8 mouse cellular contexts compared by ENCODE assay signal in the genomic region with DNA sequence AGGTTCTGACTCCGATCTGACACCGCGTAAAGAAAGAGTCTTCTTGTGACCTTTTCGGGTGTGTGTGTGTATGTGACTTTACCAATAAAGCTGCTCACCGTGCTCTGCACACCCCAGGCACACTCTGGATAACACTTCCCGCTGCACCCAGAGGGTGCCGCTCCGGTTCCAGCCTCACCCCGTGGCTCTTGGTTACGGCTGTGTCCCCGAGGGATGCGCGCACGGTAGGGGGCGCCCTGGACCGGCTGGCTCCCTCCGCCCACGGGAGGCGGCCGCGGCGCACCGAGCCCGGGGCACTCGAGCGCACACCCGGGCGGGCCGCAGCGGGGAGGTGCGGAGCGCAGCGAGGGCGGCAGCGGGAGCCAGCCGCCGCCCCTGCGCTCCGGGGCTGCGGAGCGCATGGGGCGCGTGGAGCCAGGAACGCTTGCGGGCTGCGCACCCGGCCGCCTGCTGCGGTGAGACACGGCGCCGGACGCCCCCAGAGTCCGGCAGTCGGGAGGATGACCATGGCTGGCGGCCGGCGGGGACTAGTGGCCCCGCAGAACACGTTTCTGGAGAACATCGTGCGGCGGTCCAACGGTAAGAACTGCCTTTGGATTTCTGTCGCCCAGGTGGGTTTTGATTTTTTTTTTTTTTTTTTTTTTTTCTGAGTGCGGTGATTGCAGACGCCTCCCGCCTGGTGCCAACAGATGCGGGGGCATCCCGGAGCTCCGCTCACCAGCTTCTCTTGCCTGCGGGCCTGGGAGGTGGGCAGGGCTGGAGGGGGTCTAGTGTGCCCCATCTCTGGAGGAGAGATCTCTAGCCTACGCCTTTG. TPM values are rescaled to one million over a fixed set of nuclear protein-coding genes. Genes with fewer than 3 reads are reported as not detected.
DNase-seq lines count a peak whose midpoint lies in the region; ATAC-seq and TF ChIP-seq lines count a peak whose summit lies in the region.

Gene Kcnh1 (plus strand): TSS at position 267 of the 814 bp plus-strand sequence.

- H3K4me3 ChIP-seq in bone marrow macrophage, adult 2 months (ENCODE audit: insufficient read depth, low read length): peak within 1 kb of the TSS; percentile 41
- H3K4me3 ChIP-seq in embryonic facial prominence, embryonic 13.5 days: peak within 1 kb of the TSS; percentile 56
- H3K4me3 ChIP-seq in kidney, embryonic 14.5 days (ENCODE audit: low read length): peak within 1 kb of the TSS; percentile 54
- peak within 1 kb of the TSS; percentile 54 for H3K4me3 ChIP-seq in limb, embryonic 13.5 days
- peak within 1 kb of the TSS; percentile 56 for H3K4me3 ChIP-seq in midbrain, embryonic 15.5 days

- peak; percentile 79; the same call in 1 of the 2 replicates for ATAC-seq in embryonic facial prominence, embryonic 13.5 days (ENCODE audit: insufficient number of reproducible peaks, insufficient read depth, low FRiP score, low TSS enrichment, low read depth)
- peak; percentile 93 for ATAC-seq in kidney, embryonic 14.5 days (ENCODE audit: low FRiP score, low TSS enrichment)
- peak; percentile 85 for ATAC-seq in limb, embryonic 13.5 days (ENCODE audit: low FRiP score, low read depth)
- ATAC-seq in midbrain, embryonic 15.5 days (replicated peaks): peak; percentile 93
- no peak; the same call in 1 of the 2 replicates for ATAC-seq in erythroblast, adult 5-6 weeks (replicated peaks; ENCODE audit: low FRiP score, poor library complexity, severe bottlenecking)

- peaks cover 49% of the 10 kb centered on the region for H3K27me3 ChIP-seq in embryonic facial prominence, embryonic 13.5 days
- peaks cover 18% of the 10 kb centered on the region; the same call in 1 of the 2 replicates for H3K27me3 ChIP-seq in kidney, embryonic 14.5 days (ENCODE audit: control insufficient read depth, insufficient read depth, low read length)
- peaks cover 53% of the 10 kb centered on the region for H3K27me3 ChIP-seq in limb, embryonic 13.5 days
- peaks cover 25% of the 10 kb centered on the region for H3K27me3 ChIP-seq in midbrain, embryonic 15.5 days (replicated peaks)

- H3K9me3 ChIP-seq in embryonic facial prominence, embryonic 13.5 days: no peaks in the 10 kb centered on the region
- H3K9me3 ChIP-seq in kidney, embryonic 14.5 days (ENCODE audit: control insufficient read depth, low read length): no peaks in the 10 kb centered on the region
- no peaks in the 10 kb centered on the region for H3K9me3 ChIP-seq in limb, embryonic 13.5 days
- H3K9me3 ChIP-seq in midbrain, embryonic 15.5 days: no peaks in the 10 kb centered on the region

- TF ChIP-seq POLR2A in bone marrow macrophage, adult 2 months (IDR thresholded peaks at IDR 0.05; ENCODE audit: borderline replicate concordance, low read depth, low read length): no peak

- no peak within 1 kb of the TSS for H3K27ac ChIP-seq in bone marrow macrophage, adult 2 months (ENCODE audit: insufficient read depth, low read depth, low read length)
- no peak within 1 kb of the TSS for H3K27ac ChIP-seq in embryonic facial prominence, embryonic 13.5 days
- H3K27ac ChIP-seq in kidney, embryonic 14.5 days (ENCODE audit: low read depth, low read length): no peak within 1 kb of the TSS
- H3K27ac ChIP-seq in limb, embryonic 13.5 days: no peak within 1 kb of the TSS
- H3K27ac ChIP-seq in midbrain, embryonic 15.5 days: no peak within 1 kb of the TSS

- no peaks in the 10 kb centered on the region for H3K36me3 ChIP-seq in embryonic facial prominence, embryonic 13.5 days
- H3K36me3 ChIP-seq in kidney, embryonic 14.5 days (ENCODE audit: control insufficient read depth, insufficient read depth, low read length): no peaks in the 10 kb centered on the region
- H3K36me3 ChIP-seq in limb, embryonic 13.5 days: no peaks in the 10 kb centered on the region
- no peaks in the 10 kb centered on the region for H3K36me3 ChIP-seq in midbrain, embryonic 15.5 days (replicated peaks)

- WGBS in embryonic facial prominence, embryonic 13.5 days: 1% methylated on average over 69 of the region's 73 CpGs
- WGBS in kidney, embryonic 14.5 days: under 1% methylated on average over 72 of the region's 73 CpGs
- 1% methylated on average over 61 of the region's 73 CpGs for WGBS in limb, embryonic 13.5 days
- WGBS in midbrain, embryonic 15.5 days: under 1% methylated on average over 70 of the region's 73 CpGs

- peak within 1 kb of the TSS; percentile 70 for H3K9ac ChIP-seq in embryonic facial prominence, embryonic 13.5 days
- H3K9ac ChIP-seq in kidney, embryonic 14.5 days (ENCODE audit: low read depth, low read length): peak within 1 kb of the TSS; percentile 61
- H3K9ac ChIP-seq in limb, embryonic 13.5 days: peak within 1 kb of the TSS; percentile 56
- peak within 1 kb of the TSS; percentile 49 for H3K9ac ChIP-seq in midbrain, embryonic 15.5 days

- DNase-seq in heart, adult 9 months (ENCODE audit: low spot score in 2 of 2): peak; percentile 65 to 77
- DNase-seq in spleen, postnatal 10 days (ENCODE audit: low spot score in 2 of 2): peak; percentile 33 to 78

- no peaks in the 10 kb centered on the region for H3K4me1 ChIP-seq in bone marrow macrophage, adult 2 months (ENCODE audit: control insufficient read depth, insufficient read depth, low read length)
- H3K4me1 ChIP-seq in embryonic facial prominence, embryonic 13.5 days: peaks cover 12% of the 10 kb centered on the region
- no peaks in the 10 kb centered on the region for H3K4me1 ChIP-seq in kidney, embryonic 14.5 days (ENCODE audit: control insufficient read depth, insufficient read depth, low read length)
- peaks cover 14% of the 10 kb centered on the region for H3K4me1 ChIP-seq in limb, embryonic 13.5 days
- H3K4me1 ChIP-seq in midbrain, embryonic 15.5 days: peaks cover 17% of the 10 kb centered on the region

- peak within 1 kb of the TSS; percentile 94 for H3K4me2 ChIP-seq in embryonic facial prominence, embryonic 13.5 days
- H3K4me2 ChIP-seq in kidney, embryonic 14.5 days (replicated peaks; ENCODE audit: low read depth, low read length): peak within 1 kb of the TSS; percentile 96
- peak within 1 kb of the TSS; percentile 92 for H3K4me2 ChIP-seq in limb, embryonic 13.5 days (replicated peaks)
- peak within 1 kb of the TSS; percentile 83 for H3K4me2 ChIP-seq in midbrain, embryonic 15.5 days

- TF ChIP-seq CTCF in bone marrow macrophage, adult 2 months (IDR thresholded peaks at IDR 0.05; ENCODE audit: low read depth, low read length): peak; percentile 65

RNA-seq across cellular contexts. Expression of gene Kcnh1, which starts in this region (rescaled TPM):
- polyA plus RNA-seq in bone marrow macrophage, adult 2 months (2012; ENCODE audit: insufficient read depth, insufficient read length, missing spikeins): not detected in 2 replicates
- 1.3 TPM in 2 replicates for polyA plus RNA-seq in embryonic facial prominence, embryonic 13.5 days (2015; fragmentation: Nextera tagmentation; extraction: Ambion mirVana)
- polyA plus RNA-seq in kidney, embryonic 14.5 days (2014; fragmentation: Nextera tagmentation; extraction: Ambion mirVana): 0.36 and 0.70 TPM in 2 replicates
- polyA plus RNA-seq in limb, embryonic 13.5 days (2015; fragmentation: Nextera tagmentation; extraction: Ambion mirVana): 0.47 and 0.60 TPM in 2 replicates
- polyA plus RNA-seq in midbrain, embryonic 15.5 days (2015; fragmentation: Nextera tagmentation; extraction: Ambion mirVana): 3.2 and 3.3 TPM in 2 replicates
- not detected in 2 replicates for total RNA-seq in erythroblast, adult 5-6 weeks (2015; ENCODE audit: low replicate concordance)
- total RNA-seq in erythroblast, adult 5-6 weeks (2017; ENCODE audit: low replicate concordance): 0.14 TPM in 1 of 2 replicates, not detected in the other

Comparison
In these comparisons a context has a peak if more than half of its experiments do, and no peak if none do; other contexts are left out.
1. Peak in ATAC-seq, H3K4me3 ChIP-seq, H3K9ac ChIP-seq and H3K4me2 ChIP-seq in kidney, embryonic 14.5 days; RNA of the gene not detected or under 1 TPM.
2. Peak in ATAC-seq, H3K4me3 ChIP-seq, H3K9ac ChIP-seq and H3K4me2 ChIP-seq in limb, embryonic 13.5 days; RNA of the gene not detected or under 1 TPM.